Mouse (Mus musculus): ENCODE data around the gene Cgn. TPM values are rescaled to one million over a fixed set of nuclear protein-coding genes. Genes with fewer than 3 reads are reported as not detected.

The Cgn gene
- polyA plus RNA-seq, 1 experiment: 1.5 TPM

- WGBS: 98% methylated on average over 2 of the region's 2 CpGs
- Histone ChIP-seq H3K4me3 (ENCODE audit: control insufficient read depth, insufficient read depth, low read length) (no peak overlapping the region), H3K36me3 (ENCODE audit: control insufficient read depth, insufficient read depth, low read length) (no peaks in the 10 kb centered on the region), H3K4me1 (replicated peaks; ENCODE audit: control insufficient read depth, insufficient read depth, low read length) (no peaks in the 10 kb centered on the region), H3K27ac (ENCODE audit: control insufficient read depth, insufficient read depth, low read length) (no peak overlapping the region), H3K27me3 (ENCODE audit: control insufficient read depth, insufficient read depth, low read length) (no peaks in the 10 kb centered on the region)
- no peak for TF ChIP-seq CTCF (IDR thresholded peaks at IDR 0.05; ENCODE audit: borderline replicate concordance, control insufficient read depth, extremely low read depth, insufficient read depth, low read length, poor library complexity)
- TF ChIP-seq POLR2A (IDR thresholded peaks at IDR 0.05; ENCODE audit: control insufficient read depth, extremely low read depth, insufficient read depth, low read length, poor library complexity): no peak
- DNase-seq: no peak
Observed at GRCm38 (mm10) chr3:94794359-94794758, 8.1 kb upstream of the Cgn start.

- 92% methylated on average over 2 of the region's 2 CpGs for WGBS
Observed at GRCm38 (mm10) chr3:94793672-94794071, 7.4 kb upstream of the Cgn start.

GRCm38 (mm10) chr3:94792258-94792657 is 6.0 kb upstream of the Cgn start:
- Histone ChIP-seq H3K4me1 (replicated peaks; ENCODE audit: control insufficient read depth, insufficient read depth, low read length) (no peaks in the 10 kb centered on the region), H3K4me3 (ENCODE audit: control insufficient read depth, insufficient read depth, low read length) (no peak overlapping the region), H3K27me3 (ENCODE audit: control insufficient read depth, insufficient read depth, low read length) (no peaks in the 10 kb centered on the region), H3K36me3 (ENCODE audit: control insufficient read depth, insufficient read depth, low read length) (no peaks in the 10 kb centered on the region), H3K27ac (ENCODE audit: control insufficient read depth, insufficient read depth, low read length) (no peak overlapping the region)
- 94% methylated on average over 2 of the region's 2 CpGs for WGBS
- no peak for DNase-seq
- no peak for TF ChIP-seq CTCF (IDR thresholded peaks at IDR 0.05; ENCODE audit: borderline replicate concordance, control insufficient read depth, extremely low read depth, insufficient read depth, low read length, poor library complexity)
- TF ChIP-seq POLR2A (IDR thresholded peaks at IDR 0.05; ENCODE audit: control insufficient read depth, extremely low read depth, insufficient read depth, low read length, poor library complexity): no peak

More at GRCm38 (mm10) chr3:94793672-94794071, 7.4 kb upstream of the Cgn start:
- H3K27me3 ChIP-seq (ENCODE audit: control insufficient read depth, insufficient read depth, low read length): no peaks in the 10 kb centered on the region
- DNase-seq: no peak
- TF ChIP-seq POLR2A (IDR thresholded peaks at IDR 0.05; ENCODE audit: control insufficient read depth, extremely low read depth, insufficient read depth, low read length, poor library complexity) (no peak), CTCF (IDR thresholded peaks at IDR 0.05; ENCODE audit: borderline replicate concordance, control insufficient read depth, extremely low read depth, insufficient read depth, low read length, poor library complexity) (no peak)
- H3K36me3 ChIP-seq (ENCODE audit: control insufficient read depth, insufficient read depth, low read length): no peaks in the 10 kb centered on the region
- no peak overlapping the region for H3K4me3 ChIP-seq (ENCODE audit: control insufficient read depth, insufficient read depth, low read length)
- no peak overlapping the region for H3K27ac ChIP-seq (ENCODE audit: control insufficient read depth, insufficient read depth, low read length)
- H3K4me1 ChIP-seq (replicated peaks; ENCODE audit: control insufficient read depth, insufficient read depth, low read length): no peaks in the 10 kb centered on the region

GRCm38 (mm10) chr3:94789516-94789915 is 3.2 kb upstream of the Cgn start:
- Histone ChIP-seq H3K4me1 (replicated peaks; ENCODE audit: control insufficient read depth, insufficient read depth, low read length) (peaks cover 6% of the 10 kb centered on the region), H3K4me3 (ENCODE audit: control insufficient read depth, insufficient read depth, low read length) (no peak overlapping the region), H3K36me3 (ENCODE audit: control insufficient read depth, insufficient read depth, low read length) (no peaks in the 10 kb centered on the region), H3K27ac (ENCODE audit: control insufficient read depth, insufficient read depth, low read length) (no peak overlapping the region), H3K27me3 (ENCODE audit: control insufficient read depth, insufficient read depth, low read length) (no peaks in the 10 kb centered on the region; the same call in 1 of the 2 replicates)
- 80% methylated on average over 2 of the region's 2 CpGs for WGBS
- no peak for DNase-seq
- TF ChIP-seq CTCF (IDR thresholded peaks at IDR 0.05; ENCODE audit: borderline replicate concordance, control insufficient read depth, extremely low read depth, insufficient read depth, low read length, poor library complexity): no peak
- no peak for TF ChIP-seq POLR2A (IDR thresholded peaks at IDR 0.05; ENCODE audit: control insufficient read depth, extremely low read depth, insufficient read depth, low read length, poor library complexity)

GRCm38 (mm10) chr3:94789071-94789470 is 2.8 kb upstream of the Cgn start:
- Histone ChIP-seq H3K4me3 (ENCODE audit: control insufficient read depth, insufficient read depth, low read length) (no peak overlapping the region), H3K27me3 (ENCODE audit: control insufficient read depth, insufficient read depth, low read length) (no peaks in the 10 kb centered on the region; the same call in 1 of the 2 replicates), H3K36me3 (ENCODE audit: control insufficient read depth, insufficient read depth, low read length) (no peaks in the 10 kb centered on the region), H3K4me1 (replicated peaks; ENCODE audit: control insufficient read depth, insufficient read depth, low read length) (peaks cover 6% of the 10 kb centered on the region), H3K27ac (ENCODE audit: control insufficient read depth, insufficient read depth, low read length) (no peak overlapping the region)
- DNase-seq: no peak
- TF ChIP-seq CTCF (IDR thresholded peaks at IDR 0.05; ENCODE audit: borderline replicate concordance, control insufficient read depth, extremely low read depth, insufficient read depth, low read length, poor library complexity) (no peak), POLR2A (IDR thresholded peaks at IDR 0.05; ENCODE audit: control insufficient read depth, extremely low read depth, insufficient read depth, low read length, poor library complexity) (no peak)
- 97% methylated on average over 1 of the region's 1 CpGs for WGBS

- Histone ChIP-seq H3K36me3 (ENCODE audit: control insufficient read depth, insufficient read depth, low read length) (no peaks in the 10 kb centered on the region), H3K27ac (ENCODE audit: control insufficient read depth, insufficient read depth, low read length) (no peak overlapping the region), H3K27me3 (ENCODE audit: control insufficient read depth, insufficient read depth, low read length) (no peaks in the 10 kb centered on the region; the same call in 1 of the 2 replicates), H3K4me3 (ENCODE audit: control insufficient read depth, insufficient read depth, low read length) (no peak overlapping the region), H3K4me1 (replicated peaks; ENCODE audit: control insufficient read depth, insufficient read depth, low read length) (peaks cover 6% of the 10 kb centered on the region)
- WGBS: 20% methylated on average over 11 of the region's 11 CpGs
- no peak for DNase-seq
- TF ChIP-seq CTCF (IDR thresholded peaks at IDR 0.05; ENCODE audit: borderline replicate concordance, control insufficient read depth, extremely low read depth, insufficient read depth, low read length, poor library complexity): no peak
- TF ChIP-seq POLR2A (IDR thresholded peaks at IDR 0.05; ENCODE audit: control insufficient read depth, extremely low read depth, insufficient read depth, low read length, poor library complexity): no peak
Observed at GRCm38 (mm10) chr3:94787122-94787780, 959 bp upstream of the Cgn start.
